Mouse (Mus musculus) WW6 (cell line): Measurements from ENCODE around the gene Ttk.

Source experiments
- DNase-seq: peaks from one replicate; pipeline ENCODE4 v3.0.0-alpha.2; 2013; ENCODE audit warnings: low read depth, low spot score

The Ttk gene

GRCm38 (mm10) chr9:83833811-83834747 lies at the start of gene Ttk:
Gene Ttk (plus strand): TSS chr9:83834689.
- peak; percentile 72 for DNase-seq

DNA sequence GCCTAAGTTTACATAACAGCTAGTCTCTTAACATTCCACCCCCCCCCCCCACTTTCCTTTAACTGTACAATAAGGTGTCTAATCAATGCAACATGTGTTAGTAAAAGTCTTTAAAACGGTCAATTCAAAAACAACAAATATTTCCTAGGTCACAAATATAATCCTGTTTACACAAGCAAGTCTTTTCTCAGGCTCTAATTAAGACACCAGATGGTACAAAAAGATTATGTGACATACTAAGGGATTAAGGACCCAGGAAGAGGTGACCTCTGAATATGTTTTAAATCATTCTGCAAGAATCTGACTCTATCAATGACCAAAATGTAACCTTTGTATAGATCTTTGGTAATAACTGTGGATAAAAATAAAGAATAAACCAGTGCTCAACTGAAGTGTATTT lies 49.0 kb upstream of the Ttk start:
- no peak for DNase-seq

DNA sequence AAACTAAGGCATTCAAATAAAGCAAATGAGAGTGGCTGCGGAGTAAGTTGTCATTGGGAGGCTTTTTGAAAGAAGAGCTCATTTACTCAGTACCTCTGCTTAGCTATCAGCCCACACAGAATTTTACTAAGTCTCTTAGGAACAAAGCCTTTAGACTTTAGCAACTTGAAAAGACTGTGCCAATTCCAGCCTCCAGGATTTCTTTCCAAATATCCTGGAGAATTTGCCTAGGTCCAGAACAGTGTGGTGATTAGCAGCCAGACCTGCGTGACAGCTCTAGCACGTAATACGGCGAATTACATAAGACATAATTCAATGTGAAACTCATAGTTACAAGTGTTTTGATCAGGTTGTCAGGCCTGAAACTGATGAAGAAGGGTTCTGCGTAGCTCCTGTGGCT lies 45.2 kb upstream of the Ttk start:
- DNase-seq, result no peak

- no peak for DNase-seq
Measured at GRCm38 (mm10) chr9:83796875-83797274, 37.6 kb upstream of the Ttk start.

DNA sequence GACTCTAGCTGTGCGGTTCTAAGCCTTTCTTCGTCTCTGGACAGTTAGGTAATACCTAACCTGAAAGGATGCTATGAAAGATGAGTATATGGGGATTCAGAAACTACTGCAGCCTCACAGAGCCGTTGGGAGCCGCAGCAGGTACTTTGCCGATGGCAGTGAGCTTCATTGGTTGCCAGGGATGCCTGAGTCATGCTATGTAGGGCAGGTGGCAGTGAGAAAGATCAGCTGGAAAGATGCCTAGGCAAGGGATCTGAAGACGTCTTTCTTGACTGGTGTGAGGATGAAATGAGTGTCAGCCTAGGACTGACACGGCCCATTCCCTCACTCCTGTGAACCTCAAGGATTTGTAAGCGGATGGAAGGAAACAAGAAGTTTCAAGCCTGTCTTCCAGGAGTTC lies 36.6 kb upstream of the Ttk start:
- DNase-seq, result no peak

- DNase-seq, result no peak
Measured at GRCm38 (mm10) chr9:83804341-83804740, 30.1 kb upstream of the Ttk start.

- no peak for DNase-seq
Measured at GRCm38 (mm10) chr9:83805164-83805976, 29.1 kb upstream of the Ttk start.

DNA sequence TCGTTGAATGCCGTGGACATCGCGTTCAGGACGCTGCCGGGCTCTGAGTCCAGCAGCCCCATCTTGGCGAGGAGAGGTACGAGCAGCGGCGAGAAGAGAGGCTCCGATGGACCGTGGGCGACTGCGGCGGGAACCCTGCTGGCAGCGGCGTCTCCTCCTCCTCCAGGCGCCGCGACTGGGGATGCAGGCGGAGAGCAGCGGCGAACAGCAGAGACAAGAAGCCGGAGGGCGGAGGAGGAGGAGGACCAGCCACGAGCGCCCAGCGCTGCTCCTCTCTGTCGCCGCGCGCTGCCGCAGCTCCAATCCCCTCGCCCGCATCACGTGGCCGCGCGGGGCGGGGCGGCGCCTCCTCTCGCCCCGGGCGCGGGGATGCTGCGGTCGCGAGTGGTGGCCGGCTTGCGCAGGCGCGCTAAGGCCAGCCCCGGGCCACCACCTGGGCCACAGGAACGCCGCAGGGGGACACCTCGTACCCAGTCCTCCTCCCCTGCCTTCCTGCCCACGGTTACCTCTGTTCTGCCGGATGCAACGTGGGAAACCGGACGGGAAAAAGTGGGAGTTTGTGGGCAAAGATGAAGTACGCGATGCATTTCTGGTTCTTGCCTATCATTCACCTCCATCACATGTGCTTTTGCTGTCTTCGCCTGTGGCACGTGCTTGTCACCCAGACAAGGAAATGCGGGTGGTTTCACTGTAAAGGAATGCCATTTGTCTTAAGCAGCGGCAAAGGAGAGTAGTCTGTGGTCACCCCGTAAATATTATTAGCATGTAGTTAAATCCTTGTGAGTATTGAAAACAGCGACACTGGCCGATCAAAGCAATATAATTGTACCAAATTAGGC lies 28.3 kb upstream of the Ttk start, which contains the start of gene Elovl4:
Gene Elovl4 (minus strand): TSS at position 301 of the 839 bp plus-strand sequence.
- no peak for DNase-seq

GRCm38 (mm10) chr9:83807562-83807961 lies 26.9 kb upstream of the Ttk start:
- DNase-seq, result no peak

DNA sequence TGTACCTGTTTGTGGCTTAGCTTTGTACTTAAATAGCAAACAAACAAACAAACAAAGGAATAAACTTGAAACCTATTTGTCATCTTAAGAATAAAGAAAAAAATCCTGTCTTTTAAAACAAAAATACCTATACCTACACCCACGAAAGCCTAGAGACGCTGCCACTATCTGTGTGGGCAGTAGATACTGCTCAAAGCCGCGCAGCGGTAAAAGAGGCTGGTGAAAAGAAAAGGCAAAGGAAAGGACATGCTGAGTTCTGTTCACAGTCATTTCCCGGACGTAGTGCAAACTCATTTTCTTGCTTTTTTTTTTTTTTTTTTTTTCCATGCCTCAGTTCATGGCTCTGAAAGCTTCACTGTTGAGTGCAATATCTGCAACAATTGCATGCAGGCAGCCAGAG lies 15.3 kb upstream of the Ttk start:
- DNase-seq, result no peak

- DNase-seq, result no peak
Measured at GRCm38 (mm10) chr9:83820976-83821375, 13.5 kb upstream of the Ttk start.

DNA sequence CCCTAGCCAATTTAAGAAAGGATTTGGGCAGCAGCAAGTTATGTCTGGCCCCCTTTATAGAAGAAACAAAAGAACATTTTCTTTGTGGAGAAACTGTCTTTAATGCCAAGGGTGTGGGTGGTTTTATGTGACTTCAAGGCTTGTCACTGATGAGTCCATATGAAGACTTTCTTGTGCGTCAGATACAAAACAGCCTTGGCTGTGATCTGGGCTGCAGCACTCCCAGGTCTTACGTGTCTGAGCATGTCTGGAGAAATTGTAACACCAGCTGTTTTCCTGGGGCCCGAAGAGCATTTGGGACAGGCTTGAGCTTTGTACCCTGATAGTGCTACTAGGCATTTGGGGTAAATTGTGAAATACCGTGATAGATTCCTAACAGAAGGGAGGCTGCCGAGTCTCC lies 11.6 kb upstream of the Ttk start:
- no peak for DNase-seq

GRCm38 (mm10) chr9:83829896-83830295 lies 4.6 kb upstream of the Ttk start:
- no peak for DNase-seq

DNA sequence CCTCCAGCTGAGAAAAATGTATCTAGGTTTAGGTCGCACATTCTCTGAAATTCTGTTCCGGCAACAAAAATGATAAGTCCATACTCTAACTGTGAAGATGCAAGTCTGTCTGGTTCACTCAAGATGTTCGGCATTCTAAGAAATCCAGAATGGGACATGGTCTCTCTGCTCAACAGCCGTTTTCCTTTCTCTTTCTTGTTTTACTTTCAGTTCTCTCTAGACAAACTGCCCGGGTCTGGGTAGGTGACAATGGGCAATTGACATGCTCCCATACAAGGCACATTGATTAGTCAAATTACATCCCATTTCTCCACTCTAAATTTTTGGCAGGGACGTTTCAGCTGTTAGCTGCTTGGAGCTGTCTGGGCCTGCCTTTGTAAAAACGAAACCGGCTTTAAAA lies 3.3 kb upstream of the Ttk start:
- no peak for DNase-seq

GRCm38 (mm10) chr9:83834748-83835313 lies 342 bp downstream of the Ttk start:
- no peak for DNase-seq

GRCm38 (mm10) chr9:83852464-83852863 lies 18.0 kb downstream of the Ttk start:
- DNase-seq, result no peak

DNA sequence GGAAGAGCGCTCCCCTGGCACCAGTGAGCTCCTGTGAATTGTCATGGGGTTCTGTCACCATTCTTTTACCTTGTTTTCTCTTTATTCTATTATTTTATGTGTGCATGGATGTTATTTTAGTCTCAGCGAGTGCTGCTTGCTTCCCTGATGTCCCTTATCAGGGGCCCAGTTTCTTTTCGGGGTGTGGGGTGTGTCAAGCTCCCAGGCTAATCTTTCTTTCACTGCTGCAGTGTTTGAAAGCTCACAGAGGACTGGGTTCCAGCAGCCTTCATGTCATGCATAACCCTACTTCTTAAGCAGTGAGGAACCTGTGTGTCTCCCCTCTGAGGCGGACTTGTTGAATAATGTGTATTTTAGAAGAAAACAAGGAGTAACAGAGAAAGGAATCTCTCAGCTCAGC lies 30.7 kb downstream of the Ttk start:
- no peak for DNase-seq

GRCm38 (mm10) chr9:83882191-83882590 lies 47.7 kb downstream of the Ttk start:
- no peak for DNase-seq

DNA sequence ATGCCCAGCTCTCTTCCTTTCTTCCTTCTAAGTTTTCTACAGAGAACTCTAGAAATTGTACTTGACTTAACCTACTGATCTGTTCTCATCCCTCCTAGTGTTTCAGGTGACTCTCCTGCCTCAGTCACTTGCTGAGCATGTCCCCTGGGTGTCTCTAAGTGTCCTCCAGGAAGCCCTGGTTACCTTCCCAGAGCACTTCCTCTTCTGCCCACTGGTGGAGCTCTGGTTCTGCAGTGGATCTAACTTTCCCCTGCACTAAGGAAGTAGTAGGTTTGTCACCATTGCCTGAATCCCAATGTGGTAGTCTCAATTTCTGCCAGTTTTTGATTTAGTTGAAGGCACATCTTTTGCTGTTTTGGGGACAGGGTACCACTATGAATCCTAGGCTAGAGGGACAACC lies 51.7 kb downstream of the Ttk start:
- DNase-seq, result no peak

- no peak for DNase-seq
Measured at GRCm38 (mm10) chr9:83888214-83888613, 53.7 kb downstream of the Ttk start.

- no peak for DNase-seq
Measured at GRCm38 (mm10) chr9:83893073-83893472, 58.6 kb downstream of the Ttk start.
